Mouse (Mus musculus): ENCODE measurements at regions not wholly inside any gene's neighbourhood (a gene's known extent, or its start where the extent isn't known, plus 50 kb on each side); places are given as distances from the start of the nearest gene placed in this dataset.
"Not testable (repeated sequence)": the region's sequence is repeated elsewhere in the genome, so short reads cannot be mapped to it uniquely, and the experiment has no call there.

- not testable (repeated sequence) for DNase-seq
These were observed 535.8 kb downstream of the Mat2b start for GRCm38 (mm10) chr11:40159161-40159560.

- peak; percentile 64 for DNase-seq
These were observed 545.7 kb downstream of the Mat2b start for GRCm38 (mm10) chr11:40149312-40149711.

- DNase-seq = no peak
These were observed 557.2 kb downstream of the Mat2b start for GRCm38 (mm10) chr11:40137803-40138202.

- DNase-seq = no peak
These were observed 592.4 kb downstream of the Mat2b start for GRCm38 (mm10) chr11:40102613-40103012.

GRCm38 (mm10) chr11:40074317-40074716 lies 620.7 kb downstream of the Mat2b start:
- no peak for DNase-seq

- DNase-seq = no peak
These were observed 644.5 kb downstream of the Mat2b start for GRCm38 (mm10) chr11:40050503-40050902.

- DNase-seq = no peak
These were observed 667.5 kb downstream of the Mat2b start for GRCm38 (mm10) chr11:40027511-40027910.

- no peak for DNase-seq
These were observed 695.5 kb downstream of the Mat2b start for GRCm38 (mm10) chr11:39999483-39999882.

- DNase-seq = no peak
These were observed 696.4 kb downstream of the Mat2b start for GRCm38 (mm10) chr11:39998612-39999011.

- no peak for DNase-seq
These were observed 722.4 kb downstream of the Mat2b start for GRCm38 (mm10) chr11:39972585-39972984.

- DNase-seq = no peak
These were observed 731.3 kb downstream of the Mat2b start for GRCm38 (mm10) chr11:39963705-39964104.

GRCm38 (mm10) chr11:39954426-39954825 lies 740.6 kb downstream of the Mat2b start:
- DNase-seq = no peak

GRCm38 (mm10) chr11:39944196-39944595 lies 750.8 kb downstream of the Mat2b start:
- DNase-seq = no peak

GRCm38 (mm10) chr11:39934216-39934615 lies 760.8 kb downstream of the Mat2b start:
- DNase-seq = no peak

GRCm38 (mm10) chr11:39923977-39924527 lies 771.0 kb downstream of the Mat2b start:
- DNase-seq = no peak

- no peak for DNase-seq
These were observed 777.2 kb downstream of the Mat2b start for GRCm38 (mm10) chr11:39917716-39918347.

- no peak for DNase-seq
These were observed 795.3 kb downstream of the Mat2b start for GRCm38 (mm10) chr11:39899644-39900225.

GRCm38 (mm10) chr11:39883305-39883704 lies 811.7 kb downstream of the Mat2b start:
- no peak for DNase-seq

- no peak for DNase-seq
These were observed 826.5 kb downstream of the Mat2b start for GRCm38 (mm10) chr11:39868451-39868979.
